Mouse (Mus musculus): ENCODE results near the gene Nuak2.
"Not testable (repeated sequence)": the region's sequence is repeated elsewhere in the genome, so short reads cannot be mapped to it uniquely, and the experiment has no call there.

Gene Nuak2

DNA sequence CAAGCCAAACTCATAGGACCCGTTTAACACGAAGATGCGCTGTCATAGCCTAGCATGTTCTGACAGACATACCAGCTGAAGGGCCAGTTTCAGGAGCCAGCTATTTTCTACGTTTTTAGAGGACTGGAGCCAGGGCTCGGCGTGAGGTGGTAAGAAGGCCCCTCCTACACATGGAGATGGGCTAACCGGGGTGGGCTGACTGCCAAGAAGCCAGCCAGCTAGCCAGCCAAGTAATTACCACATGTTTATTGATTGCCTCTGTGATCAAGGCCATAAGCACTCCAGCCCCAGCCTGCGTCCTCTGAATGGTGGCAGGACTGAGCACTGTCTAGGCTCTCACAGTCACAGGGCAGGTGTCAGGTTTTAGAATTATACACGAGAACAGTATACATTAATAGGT, 10.9 kb downstream of the Nuak2 start:
- no peak for DNase-seq (ENCODE audit: low read depth, low spot score)

DNA sequence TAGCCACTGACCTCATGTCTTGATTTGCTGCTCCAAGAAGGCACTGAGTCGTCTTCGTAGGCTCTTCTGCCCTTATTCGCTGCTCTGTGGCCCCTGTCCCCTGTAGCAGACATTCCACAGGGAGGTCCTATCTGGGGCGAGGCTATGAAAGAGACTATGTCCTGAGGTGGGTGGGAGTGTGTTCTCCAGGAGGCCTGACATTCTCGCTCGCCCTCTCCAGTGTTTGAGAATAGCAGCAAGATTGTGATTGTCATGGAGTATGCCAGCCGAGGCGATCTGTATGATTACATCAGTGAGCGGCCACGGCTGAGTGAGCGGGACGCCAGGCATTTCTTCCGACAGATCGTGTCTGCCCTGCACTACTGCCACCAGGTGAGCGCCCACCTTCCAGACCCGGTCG, 11.6 kb downstream of the Nuak2 start:
- no peak for DNase-seq (ENCODE audit: low read depth, low spot score)

DNA sequence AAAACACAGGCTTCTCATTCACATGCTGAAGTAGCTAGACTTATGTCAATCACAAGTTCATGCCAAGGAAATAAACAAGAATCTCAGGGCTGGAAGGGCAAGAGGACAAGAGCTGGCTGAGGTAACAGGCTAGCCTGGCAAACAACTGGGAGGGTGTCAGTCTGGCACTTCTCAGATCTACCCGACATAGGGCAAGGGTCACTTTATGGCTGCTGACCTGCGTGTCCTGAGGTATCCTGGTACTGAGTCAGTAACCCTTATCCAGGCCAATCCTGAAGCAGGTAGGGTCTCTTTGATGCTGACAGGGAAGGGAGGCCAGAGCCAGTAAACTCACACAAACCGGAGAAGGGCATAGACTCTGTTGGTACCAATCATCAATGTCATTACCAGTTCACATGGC, 12.6 kb downstream of the Nuak2 start:
- no peak for DNase-seq (ENCODE audit: low read depth, low spot score)

DNA sequence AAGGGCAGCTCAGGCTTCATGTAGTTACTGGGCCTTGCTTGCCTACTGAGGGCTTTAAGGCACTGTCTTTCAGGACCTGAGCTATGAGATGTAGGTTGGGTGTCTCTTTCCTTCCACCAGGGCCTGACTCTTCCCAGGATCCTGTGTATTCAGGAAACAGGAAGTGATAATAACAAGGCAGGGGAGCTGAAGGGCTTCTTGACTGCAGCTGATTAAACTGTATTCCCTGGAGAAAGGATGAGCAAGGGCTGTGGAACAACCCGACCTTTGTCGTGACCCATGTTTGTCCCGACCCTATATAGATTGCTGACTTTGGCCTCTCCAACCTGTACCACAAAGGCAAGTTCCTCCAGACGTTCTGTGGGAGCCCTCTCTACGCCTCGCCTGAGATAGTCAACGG, 13.7 kb downstream of the Nuak2 start:
- DNase-seq (ENCODE audit: low read depth, low spot score) = no peak

DNA sequence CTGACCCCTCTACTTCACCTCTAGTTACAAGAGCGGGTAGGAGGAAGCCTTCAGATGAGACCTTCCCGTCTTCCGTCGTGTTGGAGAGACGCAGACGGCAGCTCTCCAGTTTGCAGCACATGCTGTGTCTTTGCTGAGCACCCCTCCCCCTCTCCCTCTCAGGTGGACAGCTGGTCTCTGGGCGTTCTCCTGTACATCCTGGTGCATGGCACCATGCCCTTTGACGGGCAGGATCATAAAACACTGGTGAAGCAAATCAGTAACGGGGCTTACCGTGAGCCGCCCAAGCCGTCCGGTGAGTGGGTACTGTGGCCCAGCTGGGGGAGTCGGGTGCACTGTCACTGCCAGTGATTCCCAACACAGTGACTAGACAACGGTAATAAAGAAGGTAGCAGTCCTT, 14.5 kb downstream of the Nuak2 start:
- no peak for DNase-seq (ENCODE audit: low read depth, low spot score)

DNA sequence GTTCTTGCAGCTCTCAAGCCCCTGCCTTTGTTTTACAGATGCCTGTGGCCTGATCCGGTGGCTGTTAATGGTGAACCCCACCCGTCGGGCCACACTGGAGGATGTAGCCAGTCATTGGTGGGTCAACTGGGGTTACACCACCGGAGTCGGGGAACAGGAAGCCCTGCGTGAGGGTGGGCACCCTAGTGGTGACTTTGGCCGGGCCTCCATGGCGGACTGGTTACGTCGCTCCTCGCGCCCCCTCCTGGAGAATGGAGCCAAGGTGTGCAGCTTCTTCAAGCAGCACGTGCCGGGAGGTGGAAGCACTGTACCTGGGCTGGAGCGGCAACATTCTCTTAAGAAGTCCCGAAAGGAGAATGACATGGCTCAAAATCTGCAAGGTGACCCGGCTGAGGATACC, 15.4 kb downstream of the Nuak2 start:
- DNase-seq (ENCODE audit: low read depth, low spot score) = peak; percentile 80

DNA sequence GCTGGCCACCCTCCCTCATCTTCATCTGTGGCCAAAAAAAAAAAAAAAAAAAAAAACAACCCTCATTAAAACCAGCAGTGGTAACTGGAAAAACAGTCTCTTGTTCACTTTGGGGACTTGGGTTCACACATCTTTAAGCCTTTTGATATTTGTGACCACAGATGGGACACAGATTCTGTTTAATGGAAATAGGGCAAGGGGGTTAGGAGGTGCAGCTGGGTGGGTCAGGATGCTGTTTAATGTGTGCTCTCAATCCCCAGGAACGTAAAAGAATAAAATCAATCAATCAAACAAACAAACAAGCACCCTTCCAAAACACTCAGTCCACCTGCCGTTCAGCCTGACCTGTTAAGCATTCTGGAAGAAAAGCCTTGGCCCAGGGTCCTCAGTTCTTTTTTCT, 17.3 kb downstream of the Nuak2 start:
- DNase-seq (ENCODE audit: low read depth, low spot score) = no peak

DNA sequence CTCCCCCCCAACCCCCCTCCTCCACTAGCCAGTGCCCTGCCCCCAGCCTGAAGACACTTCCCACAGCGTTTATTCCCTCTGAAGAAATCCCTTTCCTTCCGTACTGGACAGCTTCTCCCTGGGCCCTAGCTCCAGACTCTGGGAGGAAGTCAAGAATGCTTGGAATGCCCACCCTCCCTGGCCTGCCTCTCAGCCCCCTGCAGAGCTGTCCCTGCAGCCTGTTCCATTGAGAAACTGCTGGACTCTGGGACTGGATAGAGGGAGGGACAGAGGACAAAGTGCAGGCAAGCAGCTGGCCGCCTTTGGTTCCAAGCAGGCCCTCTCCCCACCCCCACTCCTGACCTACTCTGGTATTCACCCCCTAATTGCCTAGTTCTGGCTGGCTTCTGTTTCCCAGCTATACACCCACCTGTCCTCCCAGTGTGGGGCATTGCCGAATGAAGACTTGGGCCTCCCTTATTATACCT, 17.8 kb downstream of the Nuak2 start:
- DNase-seq (ENCODE audit: low read depth, low spot score) = peak; percentile 83

DNA sequence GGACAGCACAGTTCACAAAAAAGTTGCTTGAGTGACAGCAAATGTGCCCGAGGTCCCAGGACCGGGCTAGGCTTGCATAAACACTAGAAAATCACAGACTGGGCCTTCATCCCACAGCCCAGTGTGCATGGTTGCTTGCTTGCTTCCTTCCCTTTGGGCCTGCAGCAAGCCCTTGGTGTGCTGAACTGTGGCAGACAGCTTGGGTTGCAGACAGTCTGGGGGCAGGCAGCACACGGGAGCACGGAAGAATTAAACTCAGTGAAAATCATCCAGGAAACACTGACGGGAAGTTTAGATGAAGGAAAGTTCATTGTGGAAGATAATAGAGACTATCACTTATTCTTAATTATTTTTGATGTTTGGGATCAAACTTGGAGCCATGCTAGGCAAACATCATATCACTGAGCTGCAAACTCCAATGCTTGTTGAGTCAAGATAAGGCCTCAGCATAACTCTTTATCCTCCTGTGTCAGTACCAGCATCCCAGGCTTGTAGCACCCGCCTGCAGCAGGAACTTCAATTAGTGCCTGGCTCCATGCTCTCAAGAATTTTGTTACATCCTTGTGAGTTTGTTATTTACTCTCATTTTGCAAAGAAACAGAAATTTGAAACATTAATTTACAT, 18.4 kb downstream of the Nuak2 start:
- no peak for DNase-seq (ENCODE audit: low read depth, low spot score)

DNA sequence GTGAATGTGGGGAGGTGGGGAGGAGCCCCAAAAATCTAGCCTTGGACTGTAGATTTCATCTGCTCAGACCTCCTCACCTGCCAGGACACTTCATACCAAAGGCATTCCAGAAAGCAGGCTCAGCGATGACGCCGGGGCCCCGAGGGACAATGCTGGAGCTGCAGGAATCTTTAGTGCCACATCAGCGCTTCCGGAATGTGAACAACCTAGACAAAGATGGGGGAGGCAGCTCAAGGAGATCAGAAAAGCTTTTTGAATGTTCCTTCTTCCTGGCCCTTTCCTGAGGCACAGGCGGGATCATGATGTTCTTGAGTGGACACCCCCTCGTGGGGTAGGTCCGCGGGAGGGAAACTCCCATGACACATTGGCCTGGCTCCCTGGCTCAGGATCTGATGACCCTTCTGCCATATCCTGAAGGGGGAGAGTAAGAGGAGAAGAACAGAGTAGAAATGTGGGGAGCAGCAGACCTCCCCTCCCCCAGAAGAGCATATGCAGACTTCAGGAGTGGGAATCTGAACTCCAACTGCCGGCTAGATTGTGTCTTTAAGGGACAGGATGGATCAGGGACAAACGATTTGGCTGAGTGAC, 19.5 kb downstream of the Nuak2 start:
- DNase-seq (ENCODE audit: low read depth, low spot score) = peak; percentile 85

DNA sequence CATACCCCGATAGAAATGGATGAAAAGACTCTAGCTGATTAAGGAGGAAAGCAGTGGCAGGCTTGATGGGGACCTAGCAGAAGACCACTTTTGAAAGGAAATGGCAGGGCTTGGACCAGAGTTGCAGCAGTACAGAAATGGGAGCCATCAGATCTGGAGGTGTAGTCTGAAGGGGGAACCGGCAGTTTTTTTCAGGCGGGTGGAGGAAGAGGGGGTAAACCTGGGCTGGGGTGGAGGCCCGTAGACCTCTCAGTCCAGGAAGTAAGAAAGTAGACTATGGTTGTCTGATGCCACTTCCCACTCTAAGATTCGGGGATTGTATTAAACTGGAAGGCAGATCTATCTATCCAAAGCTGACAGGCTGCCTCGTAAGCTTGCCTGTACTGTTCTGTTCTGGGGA, 21.0 kb downstream of the Nuak2 start:
- DNase-seq (ENCODE audit: low read depth, low spot score) = no peak

DNA sequence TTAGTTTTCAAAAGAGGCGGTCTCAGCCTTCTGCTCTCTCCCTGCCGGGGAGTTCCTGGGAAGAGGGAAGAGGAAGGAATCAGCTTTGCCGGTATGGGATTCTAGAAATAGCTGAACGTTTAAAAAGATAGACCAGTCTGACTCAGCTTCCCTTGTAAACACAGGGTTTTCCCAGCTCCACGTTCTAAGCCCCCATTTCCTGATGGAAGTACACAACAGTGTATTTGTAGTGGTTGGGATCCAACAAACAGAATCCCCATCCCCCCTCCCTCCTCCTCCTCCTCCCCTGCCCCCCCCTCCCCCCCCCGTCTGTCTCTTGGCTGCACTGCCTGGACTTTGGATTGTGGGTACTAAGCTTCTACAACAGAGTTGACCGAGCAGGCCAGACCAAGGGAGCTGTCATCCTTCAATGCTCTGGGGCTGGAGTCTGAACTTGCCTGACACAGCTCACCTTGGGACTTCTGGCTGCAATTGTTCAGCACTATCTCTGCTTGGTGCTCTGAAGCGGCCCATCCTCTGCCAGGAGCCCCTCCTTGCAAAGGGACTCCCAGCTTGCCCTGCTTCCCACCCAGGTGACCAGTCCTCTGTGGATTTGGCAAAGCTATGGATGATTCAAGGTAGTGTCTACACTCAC, 22.2 kb downstream of the Nuak2 start:
- no peak for DNase-seq (ENCODE audit: low read depth, low spot score)

DNA sequence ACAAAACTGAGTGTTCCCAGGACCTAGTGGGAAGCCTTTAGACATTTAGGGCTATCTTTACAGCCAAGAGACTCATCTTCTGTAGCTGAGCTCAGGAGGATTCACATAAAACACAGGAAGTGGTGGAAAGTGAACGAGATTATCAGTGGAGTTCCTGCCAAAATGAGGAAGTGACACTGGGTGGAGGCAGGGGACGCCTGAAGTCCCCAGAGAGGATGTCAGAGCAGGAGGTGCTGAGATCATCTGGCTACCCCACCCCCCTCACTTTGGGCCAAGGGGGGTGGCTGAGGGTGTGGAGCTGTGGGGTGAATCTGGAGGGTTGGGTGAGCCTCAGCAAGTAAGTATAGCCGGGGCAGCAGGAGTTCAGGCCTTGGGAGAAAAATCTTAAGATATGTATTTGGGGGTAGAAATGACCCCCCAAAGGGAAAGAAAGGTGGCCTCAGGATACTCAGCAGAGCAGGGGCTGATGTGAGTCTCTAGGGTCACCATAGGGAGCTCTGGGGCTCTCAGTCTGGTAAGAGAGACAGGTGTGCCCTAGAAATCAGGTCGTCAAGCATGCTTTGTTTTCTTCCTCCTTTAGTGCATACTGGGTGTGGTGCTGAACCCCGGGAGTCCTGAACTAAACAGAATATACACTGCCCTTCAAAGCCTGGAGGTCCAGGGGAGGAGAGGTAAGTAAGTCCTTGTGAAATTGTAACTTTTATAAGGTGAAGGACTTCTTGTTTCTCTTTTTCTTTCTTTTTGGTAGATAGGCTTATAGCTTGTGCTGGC, 26.0 kb downstream of the Nuak2 start:
- peak; percentile 67 for DNase-seq (ENCODE audit: low read depth, low spot score)

DNA sequence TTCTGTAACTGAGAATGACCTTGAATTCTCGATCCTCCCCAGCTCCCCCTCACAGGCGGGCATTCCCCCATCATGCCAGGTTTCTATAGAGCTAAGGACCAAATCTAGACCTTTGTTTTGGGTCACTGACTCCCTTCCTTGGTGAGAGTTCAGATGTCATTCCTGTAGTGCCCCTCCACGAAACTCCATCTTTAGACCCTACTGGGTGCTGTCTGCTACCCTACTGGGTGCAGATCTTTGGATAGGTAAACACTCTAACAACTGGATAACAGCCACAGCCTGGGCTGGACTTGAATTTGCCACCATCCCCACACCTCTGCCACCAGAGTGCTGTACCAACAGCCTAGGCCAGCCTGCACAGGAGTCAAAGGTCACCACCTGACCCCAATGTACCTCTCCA, 26.6 kb downstream of the Nuak2 start:
- no peak for DNase-seq (ENCODE audit: low read depth, low spot score)

DNA sequence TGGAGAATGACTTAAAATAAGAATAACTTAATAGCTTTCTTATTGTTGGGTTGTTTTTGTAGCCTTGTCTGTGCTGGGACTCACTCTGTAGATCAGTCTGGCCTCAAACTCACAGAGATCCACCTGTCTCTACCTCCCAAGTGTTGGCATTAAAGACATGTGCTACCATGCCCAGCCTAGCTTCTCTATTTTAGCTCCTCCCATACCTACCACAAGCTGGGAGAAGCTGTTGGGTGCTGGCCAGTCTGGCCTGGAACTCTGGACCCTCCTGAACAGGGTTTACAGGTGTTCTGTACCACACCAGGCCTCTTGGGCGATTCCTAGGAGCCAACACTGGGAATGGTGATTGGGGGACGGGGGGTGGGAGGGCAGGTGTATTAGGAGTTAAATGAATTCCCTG, 27.3 kb downstream of the Nuak2 start:
- no peak for DNase-seq (ENCODE audit: low read depth, low spot score)

DNA sequence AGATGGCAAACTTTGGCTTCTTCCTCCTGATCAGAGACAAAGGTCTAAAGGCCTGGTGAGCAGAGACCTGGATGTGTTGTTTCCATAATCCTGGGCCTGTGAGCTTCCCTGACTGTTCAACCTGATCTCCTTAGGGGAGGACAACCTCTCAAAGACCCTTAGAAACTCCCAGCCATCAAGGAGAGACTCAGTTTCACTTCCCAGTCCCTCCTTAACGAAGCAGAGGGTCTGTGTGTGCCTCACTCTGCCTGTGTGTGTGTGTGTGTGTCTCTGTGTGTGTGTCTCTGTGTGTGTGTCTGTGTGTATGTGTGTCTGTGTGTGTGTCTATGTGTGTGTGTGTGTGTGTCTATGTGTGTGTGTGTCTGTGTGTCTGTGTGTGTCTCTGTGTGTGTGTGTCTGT, 27.7 kb downstream of the Nuak2 start:
- DNase-seq (ENCODE audit: low read depth, low spot score) = no peak

DNA sequence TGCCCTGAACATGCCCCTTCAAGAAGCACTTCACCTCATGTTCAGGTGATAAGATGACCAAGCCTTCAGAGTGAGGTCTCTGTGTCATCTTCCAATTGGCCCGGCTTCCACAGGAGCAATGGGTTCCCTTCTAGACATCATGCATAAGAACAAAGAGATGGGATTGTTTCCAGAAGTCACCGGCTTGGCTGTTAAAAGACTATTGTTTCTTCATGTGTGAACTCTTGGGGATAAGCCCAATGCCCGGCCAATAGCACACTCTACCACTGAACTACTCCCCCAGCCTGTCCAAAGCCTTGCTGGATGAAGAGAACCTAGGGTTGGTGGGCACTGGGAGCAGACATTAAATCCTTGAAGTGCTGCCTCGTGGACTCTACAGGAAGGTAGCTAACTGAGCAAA, 29.6 kb downstream of the Nuak2 start:
- no peak for DNase-seq (ENCODE audit: low read depth, low spot score)

DNA sequence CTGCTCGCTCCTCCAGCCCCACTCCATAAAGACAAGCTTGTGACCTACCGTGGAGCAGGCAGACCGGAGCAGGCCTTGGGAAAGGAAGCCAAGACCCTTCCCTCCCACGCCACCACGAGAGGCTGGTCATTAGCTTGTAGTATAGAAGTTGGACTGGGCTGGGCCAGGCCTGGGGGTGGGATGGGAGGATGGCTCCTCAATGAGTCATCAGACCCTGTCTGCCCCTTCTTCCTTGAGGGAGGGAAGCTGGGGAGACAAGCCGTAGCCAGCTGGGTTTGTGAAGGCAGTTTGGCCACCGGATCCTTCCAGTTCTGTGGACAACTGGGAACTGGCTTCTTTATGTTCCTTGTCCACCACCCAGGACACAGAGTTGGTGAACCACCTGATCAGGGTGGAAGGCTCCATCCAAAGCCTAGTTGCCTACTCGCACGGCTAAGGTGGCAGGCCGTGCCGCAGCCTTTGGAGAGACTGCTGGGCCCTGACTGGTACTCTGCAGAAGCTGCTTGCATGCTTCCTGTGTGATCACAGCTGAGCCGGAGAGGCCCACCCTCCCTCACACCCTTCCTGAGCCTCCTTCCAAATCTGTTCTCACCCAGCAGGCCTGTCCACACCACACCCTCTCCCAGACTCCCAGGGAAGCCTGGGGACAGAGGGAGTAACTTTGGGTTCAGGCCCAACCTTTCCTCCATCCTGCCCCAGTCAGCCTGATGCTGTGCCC, 30.4 kb downstream of the Nuak2 start:
- no peak for DNase-seq (ENCODE audit: low read depth, low spot score)

DNA sequence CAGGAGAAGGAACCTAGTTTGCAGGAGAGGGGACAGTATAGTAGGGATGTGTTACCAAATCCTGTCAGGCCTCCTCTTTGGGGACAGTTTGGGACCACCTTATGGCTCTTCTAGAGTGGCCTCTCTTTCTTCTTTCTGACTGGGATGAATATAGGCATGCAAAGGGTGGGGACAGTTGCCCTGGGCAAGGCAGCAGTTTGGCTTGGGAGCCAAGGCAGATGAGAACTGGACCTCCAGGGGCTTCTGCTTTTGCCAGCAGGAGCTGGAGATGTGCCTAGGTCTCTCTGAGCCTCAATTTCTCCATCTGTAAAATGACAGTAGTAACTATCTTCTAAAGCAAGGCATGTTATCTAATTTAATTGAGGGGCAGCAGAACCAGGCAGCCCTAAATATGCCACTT, 31.0 kb downstream of the Nuak2 start:
- DNase-seq (ENCODE audit: low read depth, low spot score) = no peak

DNA sequence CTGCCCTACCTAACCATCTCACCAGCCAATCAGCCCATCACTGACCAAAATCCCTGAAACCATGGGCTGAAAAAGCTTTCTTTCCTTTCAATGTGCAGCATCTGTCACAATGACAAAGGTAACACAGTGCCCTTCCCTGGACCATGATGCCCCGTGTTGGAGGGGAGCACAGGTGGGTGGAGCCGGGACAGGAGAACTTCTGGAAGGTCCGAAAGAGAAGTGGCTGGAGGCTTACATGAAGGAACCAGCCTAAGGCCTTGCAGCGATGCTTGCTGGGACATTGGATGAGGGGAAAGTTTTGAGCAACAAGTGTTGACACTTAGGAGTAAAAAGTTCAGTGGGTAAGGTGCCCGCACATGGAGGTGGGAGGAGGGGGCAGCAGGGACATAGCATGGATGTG, 32.5 kb downstream of the Nuak2 start:
- DNase-seq (ENCODE audit: low read depth, low spot score) = no peak

DNA sequence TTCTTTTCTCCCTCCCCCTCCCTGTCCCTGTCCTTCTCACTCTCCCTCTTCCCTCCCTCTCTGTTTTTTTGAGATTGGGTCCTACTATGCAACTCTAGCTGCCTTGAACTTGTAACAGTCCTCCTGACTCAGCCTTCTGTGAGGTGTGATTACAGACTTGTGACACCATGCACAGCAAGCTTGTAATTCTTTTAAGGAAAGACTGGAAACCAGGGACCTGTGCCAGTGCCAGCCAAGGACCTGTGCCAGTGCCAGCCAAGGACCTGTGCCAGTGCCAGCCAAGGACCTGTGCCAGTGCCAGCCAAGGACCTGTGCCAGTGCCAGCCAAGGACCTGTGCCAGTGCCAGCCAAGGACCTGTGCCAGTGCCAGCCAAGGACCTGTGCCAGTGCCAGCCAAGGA, 33.1 kb downstream of the Nuak2 start:
- not testable (repeated sequence) for DNase-seq (ENCODE audit: low read depth, low spot score)

DNA sequence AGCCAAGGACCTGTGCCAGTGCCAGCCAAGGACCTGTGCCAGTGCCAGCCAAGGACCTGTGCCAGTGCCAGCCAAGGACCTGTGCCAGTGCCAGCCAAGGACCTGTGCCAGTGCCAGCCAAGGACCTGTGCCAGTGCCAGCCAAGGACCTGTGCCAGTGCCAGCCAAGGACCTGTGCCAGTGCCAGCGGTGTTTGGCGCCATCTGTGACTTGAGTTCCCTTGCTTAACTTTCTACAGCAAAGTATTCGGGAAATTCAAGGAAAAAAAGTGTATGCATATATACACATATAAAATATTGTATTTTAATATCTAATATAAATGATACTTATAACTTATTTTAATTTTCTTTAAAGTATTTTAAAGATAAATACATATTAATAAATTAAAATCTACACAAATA, 33.7 kb downstream of the Nuak2 start:
- not testable (repeated sequence) for DNase-seq (ENCODE audit: low read depth, low spot score)
